Mouse (Mus musculus) limb, embryonic 12.5 days (tissue): ENCODE data around the gene Csrp1. TPM values are rescaled to one million over a fixed set of nuclear protein-coding genes. Genes with fewer than 3 reads are reported as not detected.
A peak's percentile ranks its signal among the peaks of the same experiment; 100 is the strongest.

Source experiments
- ATAC-seq: fragments of 200-750 bp; cut with Nextera tagmentation; 2 replicates; pipeline ENCODE4 v1.8.0; 2017; ENCODE audit warnings: low read depth, moderate TSS enrichment; ENCODE audit not compliant: insufficient number of reproducible peaks, insufficient read depth, low FRiP score, low TSS enrichment
- H3K27ac ChIP-seq: fragments of 300-500 bp; sonication (generic); 2 replicates; pipeline ENCODE4 v1.5.1; 2016; ENCODE audit warnings: mild to moderate bottlenecking, moderate library complexity
- H3K27me3 ChIP-seq: fragments of 300-500 bp; sonication (generic); 2 replicates; pipeline ENCODE4 v1.6.1; 2016; ENCODE audit warnings: mild to moderate bottlenecking, moderate library complexity
- H3K36me3 ChIP-seq: fragments of 300-500 bp; sonication (generic); 2 replicates; pipeline ENCODE4 v1.6.1; 2016; ENCODE audit warnings: mild to moderate bottlenecking, moderate library complexity
- H3K4me1 ChIP-seq: fragments of 300-500 bp; sonication (generic); replicated peaks from 2 replicates; pipeline ENCODE4 v1.6.1; 2016
- H3K4me2 ChIP-seq: fragments of 300-500 bp; sonication (generic); 2 replicates; pipeline ENCODE4 v1.6.1; 2016; ENCODE audit warnings: mild to moderate bottlenecking, moderate library complexity
- H3K4me3 ChIP-seq: fragments of 300-500 bp; sonication (generic); replicated peaks from 2 replicates; pipeline ENCODE4 v1.5.1; 2016; ENCODE audit warnings: mild to moderate bottlenecking
- H3K9ac ChIP-seq: fragments of 300-500 bp; sonication (generic); replicated peaks from 2 replicates; pipeline ENCODE4 v1.6.1; 2016; ENCODE audit warnings: mild to moderate bottlenecking, moderate library complexity
- H3K9me3 ChIP-seq: fragments of 300-500 bp; sonication (generic); 2 replicates; pipeline ENCODE4 v1.6.1; 2016; ENCODE audit warnings: mild to moderate bottlenecking, moderate library complexity
- WGBS: fragments of 180-500 bp; shearing (Covaris S2); methylation state at CpG from one replicate; pipeline ENCODE4 v1.1.7; 2016; 5-methylcytosine and 5-hydroxymethylcytosine counted together
- polyA plus RNA-seq: library from polyadenylated mRNA; unstranded; fragments of >200 nt; fragmentation: Nextera tagmentation; extraction: Ambion mirVana; gene quantifications from 2 replicates; pipeline ENCODE4 v1.2.1, GENCODE M21; 2016

Gene Csrp1
- 63.6 and 75.1 TPM in 2 replicates for polyA plus RNA-seq

- Histone ChIP-seq H3K9ac (no peak within 1 kb of the TSS), H3K4me3 (no peak within 1 kb of the TSS), H3K36me3 (no peaks in the 10 kb centered on the region), H3K4me2 (peak within 1 kb of the TSS; percentile 31), H3K4me1 (peaks cover 3% of the 10 kb centered on the region; the same call in 1 of the 2 replicates), H3K9me3 (no peaks in the 10 kb centered on the region), H3K27ac (no peak within 1 kb of the TSS), H3K27me3 (no peaks in the 10 kb centered on the region)
- ATAC-seq: no peak; the same call in none of the 2 replicates
- 57% methylated on average over 6 of the region's 6 CpGs for WGBS
Observed at GRCm38 (mm10) chr1:135719983-135720382, at the start of gene Csrp1. Csrp1 (plus strand) TSS chr1:135720061.

DNA sequence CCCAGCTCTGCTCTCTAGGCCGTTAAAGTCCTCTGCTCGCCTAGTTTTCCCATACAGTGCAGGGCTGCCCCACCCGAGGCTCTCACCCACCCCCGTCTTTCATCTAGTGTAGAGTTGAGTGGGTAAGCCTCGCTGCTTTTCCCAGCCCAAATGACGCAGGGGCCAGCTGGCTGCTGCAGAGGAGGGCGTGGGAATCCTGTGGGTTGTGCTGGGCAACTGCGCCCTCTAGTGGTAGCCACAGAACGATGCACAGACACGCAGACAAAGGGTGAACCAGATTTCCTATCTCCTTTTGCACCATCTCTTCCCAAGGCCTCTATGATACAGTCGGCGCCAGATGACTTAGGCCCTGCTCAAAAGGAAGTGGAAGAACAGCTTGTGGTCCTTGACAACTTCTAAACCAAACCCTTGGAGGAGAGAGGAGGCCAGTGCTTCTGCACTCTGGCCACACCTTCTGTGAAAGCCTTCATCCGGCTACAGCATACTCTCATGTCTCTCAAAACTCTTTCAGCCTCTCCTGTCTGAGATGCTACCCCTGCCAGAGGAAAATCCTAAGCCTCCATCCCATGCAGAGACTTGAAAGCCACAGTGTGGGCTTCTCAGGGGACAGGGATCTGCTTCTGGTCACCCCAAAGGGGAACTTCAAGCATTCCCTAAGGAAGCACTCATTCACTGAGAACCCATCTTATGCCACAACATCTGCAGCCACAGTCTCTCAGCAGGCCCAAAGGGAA lies 49.3 kb upstream of the Csrp1 start:
- no peak overlapping the region for H3K4me3 ChIP-seq
- no peaks in the 10 kb centered on the region for H3K9me3 ChIP-seq
- no peaks in the 10 kb centered on the region for H3K27me3 ChIP-seq
- ATAC-seq: peak; percentile 67
- H3K4me1 ChIP-seq: peaks cover 33% of the 10 kb centered on the region
- no peak overlapping the region for H3K27ac ChIP-seq
- 9% methylated on average over 13 of the region's 13 CpGs for WGBS
- no peaks in the 10 kb centered on the region for H3K36me3 ChIP-seq
- H3K4me2 ChIP-seq: no peak overlapping the region
- H3K9ac ChIP-seq: no peak overlapping the region

- Histone ChIP-seq H3K27ac (no peak overlapping the region), H3K9ac (no peak overlapping the region), H3K9me3 (no peaks in the 10 kb centered on the region), H3K36me3 (no peaks in the 10 kb centered on the region), H3K4me2 (no peak overlapping the region), H3K27me3 (no peaks in the 10 kb centered on the region), H3K4me1 (peaks cover 32% of the 10 kb centered on the region), H3K4me3 (no peak overlapping the region)
- no peak for ATAC-seq
- WGBS: 31% methylated on average over 1 of the region's 1 CpGs
Observed at GRCm38 (mm10) chr1:135671406-135671805, 48.5 kb upstream of the Csrp1 start.

DNA sequence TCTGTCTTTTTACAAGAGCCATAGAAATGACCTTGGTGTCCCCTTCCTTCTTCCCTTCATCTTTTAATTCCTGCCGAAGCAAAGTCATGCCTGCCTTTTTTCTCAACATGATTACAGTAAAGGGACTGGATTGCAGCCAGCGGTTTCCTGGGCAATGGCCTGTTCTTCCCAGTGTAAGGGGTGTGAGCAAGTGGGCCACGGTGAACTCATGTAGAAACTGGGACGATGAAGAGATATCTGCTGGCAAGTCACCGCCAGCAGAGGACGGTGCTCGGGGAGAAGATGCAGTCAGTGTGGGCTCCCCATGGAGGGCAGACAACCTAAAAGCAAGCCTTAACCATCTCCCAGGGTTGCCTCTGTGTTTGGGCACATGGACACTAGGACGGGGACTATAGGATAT lies 47.9 kb upstream of the Csrp1 start:
- Histone ChIP-seq H3K27ac (no peak overlapping the region), H3K27me3 (no peaks in the 10 kb centered on the region), H3K4me2 (no peak overlapping the region), H3K9me3 (no peaks in the 10 kb centered on the region), H3K4me3 (no peak overlapping the region), H3K9ac (no peak overlapping the region), H3K4me1 (peaks cover 32% of the 10 kb centered on the region), H3K36me3 (no peaks in the 10 kb centered on the region)
- ATAC-seq: no peak
- 77% methylated on average over 8 of the region's 8 CpGs for WGBS

DNA sequence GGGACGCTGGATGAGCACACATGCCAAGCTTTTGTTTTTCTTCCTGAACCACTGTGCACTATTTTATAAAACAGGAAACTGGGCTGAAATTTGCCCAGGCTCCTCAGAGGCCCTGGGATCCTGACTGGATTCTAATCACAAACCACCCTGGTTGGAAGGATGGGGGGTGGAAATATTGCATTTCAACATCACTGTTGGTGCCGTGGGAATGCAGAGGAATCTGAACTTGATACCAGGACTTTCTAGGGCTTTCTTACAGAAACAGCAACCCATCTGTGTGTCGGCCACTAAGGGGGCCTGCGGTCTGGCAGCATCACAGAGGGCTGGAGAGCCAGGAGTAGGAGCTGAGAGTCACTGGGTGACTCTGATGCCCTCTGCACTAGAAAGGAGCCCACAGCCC lies 47.5 kb upstream of the Csrp1 start:
- ATAC-seq: no peak
- H3K27me3 ChIP-seq: no peaks in the 10 kb centered on the region
- 0 out of 2 replicates have a peak overlapping the region, but pooled peaks have one; percentile 23 for H3K9ac ChIP-seq
- H3K4me2 ChIP-seq: no peak overlapping the region
- H3K4me1 ChIP-seq: peaks cover 30% of the 10 kb centered on the region
- 76% methylated on average over 4 of the region's 4 CpGs for WGBS
- H3K4me3 ChIP-seq: no peak overlapping the region
- H3K27ac ChIP-seq: peak overlapping the region; percentile 41; the same call in 1 of the 2 replicates
- no peaks in the 10 kb centered on the region for H3K36me3 ChIP-seq
- no peaks in the 10 kb centered on the region for H3K9me3 ChIP-seq

DNA sequence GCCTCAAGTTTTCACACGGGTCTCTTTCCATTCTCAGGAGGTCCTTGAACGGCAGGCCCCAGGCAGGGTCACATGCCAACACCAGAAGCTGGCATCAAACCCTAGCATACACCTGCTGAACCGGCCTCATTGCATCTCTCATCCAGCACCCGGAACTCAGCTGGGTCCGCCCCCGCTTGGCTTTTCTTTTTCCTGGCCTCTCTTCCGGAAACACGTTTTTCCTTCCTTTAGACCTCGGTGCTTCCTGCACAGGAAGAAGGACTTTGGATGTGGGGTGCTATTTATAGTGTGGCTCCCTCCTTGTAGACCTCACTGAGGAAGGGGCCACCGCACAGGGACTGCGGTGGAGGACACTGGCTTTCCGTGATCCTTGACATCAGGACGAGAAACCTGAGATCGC lies 46.4 kb upstream of the Csrp1 start:
- Histone ChIP-seq H3K9me3 (no peaks in the 10 kb centered on the region), H3K4me1 (peaks cover 20% of the 10 kb centered on the region), H3K27ac (no peak overlapping the region), H3K9ac (no peak overlapping the region), H3K4me3 (no peak overlapping the region), H3K27me3 (no peaks in the 10 kb centered on the region), H3K36me3 (no peaks in the 10 kb centered on the region), H3K4me2 (no peak overlapping the region)
- no peak for ATAC-seq
- 84% methylated on average over 14 of the region's 14 CpGs for whole genome bisulfite sequencing

- no peaks in the 10 kb centered on the region for H3K36me3 ChIP-seq
- no peak overlapping the region for H3K4me2 ChIP-seq
- no peak overlapping the region for H3K4me3 ChIP-seq
- H3K27me3 ChIP-seq: no peaks in the 10 kb centered on the region
- no peak overlapping the region for H3K27ac ChIP-seq
- H3K9ac ChIP-seq: no peak overlapping the region
- no peaks in the 10 kb centered on the region for H3K9me3 ChIP-seq
- 58% methylated on average over 11 of the region's 11 CpGs for WGBS
- no peak for ATAC-seq
- no peaks in the 10 kb centered on the region; the same call in 1 of the 2 replicates for H3K4me1 ChIP-seq
Observed at GRCm38 (mm10) chr1:135675449-135676129, 44.3 kb upstream of the Csrp1 start.

- Histone ChIP-seq H3K4me2 (no peak overlapping the region), H3K4me3 (no peak overlapping the region), H3K27ac (no peak overlapping the region), H3K27me3 (no peaks in the 10 kb centered on the region), H3K36me3 (no peaks in the 10 kb centered on the region), H3K4me1 (no peaks in the 10 kb centered on the region; the same call in 1 of the 2 replicates), H3K9me3 (no peaks in the 10 kb centered on the region), H3K9ac (no peak overlapping the region)
- 90% methylated on average over 10 of the region's 10 CpGs for WGBS
- ATAC-seq: no peak
Observed at GRCm38 (mm10) chr1:135676247-135676646, 43.6 kb upstream of the Csrp1 start.

- Histone ChIP-seq H3K27ac (no peak overlapping the region), H3K36me3 (no peaks in the 10 kb centered on the region), H3K4me2 (no peak overlapping the region), H3K9ac (no peak overlapping the region), H3K4me3 (no peak overlapping the region), H3K9me3 (no peaks in the 10 kb centered on the region), H3K27me3 (no peaks in the 10 kb centered on the region), H3K4me1 (no peaks in the 10 kb centered on the region; the same call in 1 of the 2 replicates)
- WGBS: 56% methylated on average over 8 of the region's 8 CpGs
- no peak for ATAC-seq
Observed at GRCm38 (mm10) chr1:135676938-135677682, 42.8 kb upstream of the Csrp1 start.

DNA sequence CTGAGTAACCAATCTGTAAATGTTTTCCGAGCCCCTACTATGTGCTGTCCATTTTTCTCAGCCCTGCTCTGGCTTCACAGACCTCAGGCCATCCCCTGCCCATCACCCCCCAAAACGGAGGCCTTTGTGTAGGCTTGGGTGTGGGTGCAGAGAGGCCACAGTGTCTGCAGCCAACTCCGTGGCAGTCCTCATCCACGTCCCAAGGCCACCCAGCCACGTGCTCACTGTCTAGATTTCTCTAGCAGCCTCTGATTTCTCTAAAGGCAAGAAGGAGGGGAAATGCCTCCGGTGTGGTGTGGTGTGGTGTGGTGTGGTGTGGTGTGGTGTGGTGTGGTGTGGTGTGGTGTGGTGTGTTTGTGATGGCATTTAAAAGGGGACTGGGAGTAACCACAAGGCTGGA lies 41.7 kb upstream of the Csrp1 start:
- Histone ChIP-seq H3K36me3 (no peaks in the 10 kb centered on the region), H3K9ac (no peak overlapping the region), H3K4me3 (no peak overlapping the region), H3K4me1 (no peaks in the 10 kb centered on the region; the same call in 1 of the 2 replicates), H3K4me2 (no peak overlapping the region), H3K27ac (no peak overlapping the region), H3K9me3 (no peaks in the 10 kb centered on the region), H3K27me3 (no peaks in the 10 kb centered on the region)
- WGBS: 70% methylated on average over 6 of the region's 6 CpGs
- ATAC-seq: no peak

- 76% methylated on average over 4 of the region's 4 CpGs for WGBS
- Histone ChIP-seq H3K27ac (no peak overlapping the region), H3K9me3 (no peaks in the 10 kb centered on the region), H3K27me3 (peaks cover 4% of the 10 kb centered on the region), H3K36me3 (no peaks in the 10 kb centered on the region), H3K9ac (no peak overlapping the region), H3K4me2 (no peak overlapping the region), H3K4me3 (no peak overlapping the region), H3K4me1 (peaks cover 7% of the 10 kb centered on the region)
- no peak for ATAC-seq
Observed at GRCm38 (mm10) chr1:135680716-135681115, 39.1 kb upstream of the Csrp1 start.
